Mouse (Mus musculus) kidney, adult 2 months (tissue): Measurements from ENCODE around the gene Dusp13. TPM values are rescaled to one million over a fixed set of nuclear protein-coding genes. Genes with fewer than 3 reads are reported as not detected.

ENCODE experiments used
- DNase-seq: peaks from one replicate; pipeline ENCODE4 v3.0.0; 2021
- H3K27ac ChIP-seq: fragments of 200-500 bp; 2 replicates; pipeline ENCODE4 v1.5.1; 2012; ENCODE audit warnings: low read depth, low read length, control low read depth, inconsistent platforms; ENCODE audit not compliant: insufficient read depth
- H3K27me3 ChIP-seq: fragments of 200-500 bp; replicated peaks from 2 replicates; pipeline ENCODE4 v1.6.1; 2012; ENCODE audit warnings: mild to moderate bottlenecking, moderate library complexity, low read length, inconsistent platforms; ENCODE audit not compliant: control insufficient read depth, insufficient read depth
- H3K36me3 ChIP-seq: fragments of 200-500 bp; 2 replicates; pipeline ENCODE4 v1.6.1; 2012; ENCODE audit warnings: mild to moderate bottlenecking, moderate library complexity, low read length, inconsistent platforms; ENCODE audit not compliant: control insufficient read depth, insufficient read depth
- H3K4me1 ChIP-seq: fragments of 200-500 bp; 2 replicates; pipeline ENCODE4 v1.6.1; 2011; ENCODE audit warnings: low read length; ENCODE audit not compliant: control insufficient read depth, insufficient read depth
- H3K4me3 ChIP-seq: fragments of 200-500 bp; 2 replicates; pipeline ENCODE4 v1.5.1; 2011; ENCODE audit warnings: mild to moderate bottlenecking, low read depth, low read length, control low read depth; ENCODE audit not compliant: insufficient read depth
- CTCF ChIP-seq: fragments of 200-500 bp; conservative IDR thresholded peaks from 2 replicates; pipeline ENCODE4 v1.5.1; 2011; ENCODE audit warnings: low read depth, mild to moderate bottlenecking, control low read depth, low read length, moderate library complexity, mixed read lengths; ENCODE audit not compliant: insufficient read depth, insufficient read length
- POLR2A ChIP-seq: fragments of 200-500 bp; IDR thresholded peaks from one replicate; pipeline ENCODE4 v1.6.1; 2011; ENCODE audit warnings: low read depth, low read length, control low read depth
- WGBS: fragments of 180-500 bp; shearing (Covaris S2); methylation state at CpG from one replicate; pipeline ENCODE4 v1.1.7; 2018; 5-methylcytosine and 5-hydroxymethylcytosine counted together
- polyA plus RNA-seq: library from polyadenylated mRNA; depleted of rRNA; stranded (reverse); fragments of >200 nt; gene quantifications from 2 replicates; pipeline ENCODE4 v1.2.3, GENCODE M21; 2012

Dusp13 gene
- polyA plus RNA-seq, 1 experiment, result 1.8 TPM

DNA sequence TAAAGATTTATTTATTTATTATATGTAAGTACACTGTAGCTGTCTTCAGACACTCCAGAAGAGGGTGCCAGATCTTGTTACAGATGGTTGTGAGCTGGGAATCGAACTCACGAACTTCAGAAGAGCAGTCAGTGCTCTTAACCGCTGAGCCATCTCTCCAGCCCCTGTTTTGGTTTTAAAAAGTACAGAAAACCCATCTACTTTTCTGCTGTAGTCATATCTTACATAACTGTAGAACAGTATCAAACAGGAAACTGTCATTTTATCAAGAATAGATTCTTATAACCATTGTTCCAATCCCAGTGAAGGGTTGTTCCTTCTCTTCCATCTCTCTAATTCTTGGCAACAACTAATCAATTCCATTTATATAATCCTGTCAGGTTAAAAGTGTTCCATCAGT lies 12.8 kb upstream of the Dusp13 start:
- H3K27me3 ChIP-seq, result no peaks in the 10 kb centered on the region
- no peak for TF ChIP-seq CTCF
- WGBS, result 92% methylated on average over 3 of the region's 3 CpGs
- no peak for DNase-seq
- H3K36me3 ChIP-seq, result no peaks in the 10 kb centered on the region
- peaks cover 22% of the 10 kb centered on the region for H3K4me1 ChIP-seq
- H3K27ac ChIP-seq, result no peak overlapping the region
- H3K4me3 ChIP-seq, result no peak overlapping the region

DNA sequence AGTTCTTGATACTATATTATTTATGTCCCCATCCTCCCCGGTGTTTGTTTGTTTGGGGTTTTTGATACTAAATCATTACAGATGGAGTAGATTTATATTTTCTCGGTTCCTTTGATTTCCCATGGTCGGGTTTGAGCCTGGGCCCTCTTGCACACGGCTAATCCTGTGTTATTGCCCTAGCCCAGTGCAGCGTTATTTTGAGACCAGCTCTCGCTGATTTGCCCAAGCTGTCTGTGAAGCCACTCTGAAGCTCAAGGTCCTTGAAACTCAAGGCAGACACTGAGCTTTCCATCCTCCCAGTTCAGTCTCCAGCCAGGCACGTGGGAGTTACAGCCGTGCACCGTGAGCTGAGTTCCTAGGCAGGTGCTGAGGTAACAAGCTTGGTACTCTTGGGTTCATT lies 10.6 kb upstream of the Dusp13 start:
- 62% methylated on average over 9 of the region's 9 CpGs for WGBS
- Histone ChIP-seq H3K4me3 (no peak overlapping the region), H3K36me3 (no peaks in the 10 kb centered on the region), H3K4me1 (peaks cover 17% of the 10 kb centered on the region), H3K27ac (no peak overlapping the region), H3K27me3 (no peaks in the 10 kb centered on the region)
- TF ChIP-seq POLR2A (no peak), CTCF (no peak)
- DNase-seq, result no peak

DNA sequence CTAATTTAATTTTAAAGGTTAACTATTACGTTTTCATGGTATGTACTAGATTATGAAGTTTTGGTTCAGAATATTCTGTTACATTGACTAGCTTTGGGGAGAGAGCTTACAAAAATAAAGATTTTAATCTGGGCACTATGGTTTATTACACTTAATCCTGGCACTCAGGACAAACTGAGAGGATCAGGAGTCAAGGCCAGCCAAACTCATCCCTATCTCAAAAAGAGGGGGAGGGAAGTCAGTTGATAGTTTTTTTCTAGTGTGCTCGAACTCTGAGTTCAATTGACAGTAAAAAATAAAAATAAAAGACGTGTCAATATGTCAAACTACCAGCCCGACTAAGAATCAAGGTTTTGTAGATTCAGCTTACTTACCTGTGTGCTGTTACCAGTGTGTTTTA lies 2.4 kb upstream of the Dusp13 start:
- no peak overlapping the region for H3K4me3 ChIP-seq
- H3K27me3 ChIP-seq, result no peaks in the 10 kb centered on the region
- no peak for DNase-seq
- H3K36me3 ChIP-seq, result no peaks in the 10 kb centered on the region
- no peak overlapping the region for H3K27ac ChIP-seq
- no peak for TF ChIP-seq CTCF
- no peak for TF ChIP-seq POLR2A
- H3K4me1 ChIP-seq, result peaks cover 15% of the 10 kb centered on the region; the same call in 1 of the 2 replicates
- 60% methylated on average over 4 of the region's 4 CpGs for WGBS

DNA sequence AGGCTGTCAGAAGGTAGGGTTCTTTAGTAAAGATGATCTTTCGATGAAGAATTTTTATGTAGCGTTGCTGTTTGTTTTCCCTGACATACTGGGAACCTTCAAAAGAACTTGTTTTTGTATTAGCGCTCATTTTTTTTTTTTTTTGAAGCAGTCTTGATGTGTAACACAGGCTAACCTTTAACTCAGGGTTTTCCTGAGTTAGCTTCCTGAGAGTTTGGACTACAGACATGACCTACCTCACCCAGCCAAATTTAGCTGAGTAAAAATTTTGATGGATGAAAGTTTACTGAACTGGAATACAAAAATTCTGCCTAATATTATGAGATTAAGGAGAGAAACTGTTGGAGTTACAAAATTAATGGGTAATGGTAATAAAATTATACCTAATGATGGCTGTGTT lies 1.4 kb upstream of the Dusp13 start:
- Histone ChIP-seq H3K27ac (peak overlapping the region; percentile 50; the same call in 1 of the 2 replicates), H3K36me3 (no peaks in the 10 kb centered on the region), H3K4me1 (peaks cover 11% of the 10 kb centered on the region; the same call in 1 of the 2 replicates), H3K27me3 (no peaks in the 10 kb centered on the region), H3K4me3 (no peak overlapping the region)
- WGBS, result 31% methylated on average over 3 of the region's 3 CpGs
- DNase-seq, result peak; percentile 77
- TF ChIP-seq CTCF (no peak), POLR2A (no peak)

DNA sequence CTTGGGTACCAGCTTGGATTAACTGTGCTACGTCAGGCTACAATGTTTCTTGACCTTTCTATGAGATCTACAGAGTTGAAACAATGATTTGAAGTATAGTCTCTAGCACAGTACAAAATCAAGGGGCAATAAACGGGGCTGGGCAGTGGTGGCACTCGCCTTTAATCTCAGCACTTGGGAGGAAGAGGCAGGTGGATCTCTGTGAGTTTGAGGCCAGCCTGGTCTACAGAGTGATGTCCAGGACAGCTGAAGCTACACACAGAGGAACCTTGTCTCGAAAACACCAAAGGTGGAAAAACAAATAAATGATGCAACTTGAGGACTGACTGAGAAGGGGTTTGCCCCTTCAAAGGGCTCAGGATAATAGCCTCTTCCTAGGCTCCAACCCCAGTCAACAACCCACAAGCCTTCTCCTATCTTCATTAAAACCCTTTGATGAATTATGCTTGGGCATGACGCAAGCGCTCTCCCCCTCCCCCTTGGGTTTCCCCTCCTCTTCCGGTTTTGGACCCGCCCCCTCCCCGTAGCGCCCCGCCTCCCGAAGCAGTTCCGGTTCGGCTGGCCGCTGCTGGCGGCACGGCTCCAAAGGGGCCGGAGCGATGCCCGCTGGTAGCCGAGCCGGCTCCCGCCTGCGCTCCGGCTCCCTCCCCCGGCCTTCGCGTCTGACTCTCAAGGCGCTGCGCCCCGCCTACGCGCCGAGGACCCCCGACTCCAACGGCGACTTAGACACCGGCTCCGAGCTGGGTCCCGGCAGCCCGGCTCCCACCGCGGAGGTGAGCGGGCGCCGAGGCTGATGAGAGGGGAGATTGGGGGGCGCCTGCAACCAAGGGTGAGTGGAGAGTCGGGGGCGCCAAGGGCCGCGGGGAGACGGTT lies 737 bp downstream of the Dusp13 start, which contains the start of gene Samd8:
Samd8 (plus strand) TSS at position 524 of the 873 bp plus-strand sequence.
- Histone ChIP-seq H3K4me1 (peaks cover 11% of the 10 kb centered on the region; the same call in 1 of the 2 replicates), H3K36me3 (no peaks in the 10 kb centered on the region), H3K4me3 (peak within 1 kb of the TSS; percentile 83), H3K27ac (peak within 1 kb of the TSS; percentile 88), H3K27me3 (no peaks in the 10 kb centered on the region)
- no peak for TF ChIP-seq CTCF
- TF ChIP-seq POLR2A, result peak; percentile 35
- DNase-seq, result peak; percentile 90
- WGBS, result 7% methylated on average over 52 of the region's 52 CpGs

DNA sequence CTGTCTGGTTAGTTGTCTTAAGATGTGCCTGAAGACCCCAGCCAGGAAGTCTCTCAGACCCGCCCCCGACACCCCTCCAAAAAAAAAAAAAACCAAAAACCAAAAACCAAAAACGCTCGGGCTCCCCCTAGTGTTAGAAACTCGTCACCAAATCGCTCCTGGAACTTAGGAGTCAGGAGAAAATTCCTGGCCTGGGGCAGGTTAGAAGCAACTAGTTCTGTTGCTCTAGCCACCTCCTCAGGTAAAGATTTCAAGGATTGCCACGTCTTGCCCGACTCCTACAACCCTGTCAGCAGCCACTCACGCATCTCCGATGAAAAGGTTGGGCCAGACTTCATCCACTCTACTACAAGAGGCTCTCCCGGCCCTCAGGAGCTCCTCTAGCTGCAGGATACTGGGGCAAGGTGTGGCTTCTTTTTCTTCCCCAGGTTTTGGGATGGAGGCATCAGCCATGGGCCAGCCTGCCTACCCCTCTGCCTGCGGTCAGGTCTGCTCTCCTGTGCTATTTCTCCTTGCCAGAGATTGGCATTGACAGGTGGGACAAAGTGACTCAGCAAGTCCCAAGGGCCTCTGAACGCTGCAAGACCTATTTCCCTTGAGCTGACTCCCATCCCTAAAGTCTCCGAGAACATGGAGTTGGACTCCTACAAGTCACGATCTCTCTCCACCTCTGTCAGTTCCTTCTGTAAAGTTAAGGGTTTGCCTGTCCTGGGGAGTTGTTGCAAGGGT lies 2.7 kb downstream of the Dusp13 start:
- Histone ChIP-seq H3K27ac (no peak overlapping the region), H3K4me1 (peaks cover 5% of the 10 kb centered on the region; the same call in 1 of the 2 replicates), H3K36me3 (no peaks in the 10 kb centered on the region), H3K4me3 (no peak overlapping the region), H3K27me3 (no peaks in the 10 kb centered on the region)
- TF ChIP-seq POLR2A (no peak), CTCF (peak; percentile 42)
- DNase-seq, result peak; percentile 61
- 41% methylated on average over 15 of the region's 15 CpGs for WGBS

DNA sequence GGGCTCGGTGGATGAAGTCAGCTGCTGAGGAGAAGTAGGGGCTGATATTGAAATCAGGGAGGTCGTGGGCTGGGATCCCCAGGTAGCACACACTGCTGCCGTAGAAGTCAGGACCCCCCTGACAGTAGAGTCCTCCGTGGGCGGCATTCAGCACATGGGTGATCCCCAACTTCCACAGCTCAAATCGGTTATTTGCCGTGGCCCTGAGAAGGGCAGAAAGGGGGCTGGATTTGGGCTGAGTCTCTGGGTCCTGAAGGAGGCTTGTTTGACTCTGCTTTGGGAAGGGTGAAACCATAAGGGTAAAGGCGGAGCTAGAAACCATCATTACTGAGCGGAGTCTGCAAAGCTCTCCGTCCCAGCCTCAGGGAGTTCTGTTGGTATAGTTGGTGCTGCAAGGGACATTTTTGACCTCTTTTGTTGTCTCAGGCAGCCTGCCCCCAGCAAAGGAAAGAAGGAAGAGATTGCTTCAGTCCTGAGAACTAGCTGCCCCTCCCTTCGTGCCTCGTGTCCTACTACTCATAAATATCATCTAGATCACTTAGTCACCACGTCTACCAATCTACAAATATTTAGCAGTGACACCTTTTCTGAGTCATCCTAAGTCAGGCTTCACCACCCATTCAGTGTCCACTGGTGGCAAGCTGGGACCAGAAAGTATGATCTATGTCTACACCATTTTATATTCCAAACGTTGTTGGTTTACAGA lies 3.4 kb downstream of the Dusp13 start:
- Histone ChIP-seq H3K27me3 (no peaks in the 10 kb centered on the region), H3K4me3 (no peak overlapping the region), H3K36me3 (no peaks in the 10 kb centered on the region), H3K4me1 (0 out of 2 replicates have a peak, but pooled peaks cover 3% of the 10 kb centered on the region), H3K27ac (no peak overlapping the region)
- 72% methylated on average over 14 of the region's 14 CpGs for WGBS
- no peak for TF ChIP-seq CTCF
- no peak for TF ChIP-seq POLR2A
- DNase-seq, result no peak
